Mouse (Mus musculus) megakaryocyte, embryonic 14.5 days (primary cell): ENCODE results near the gene Smg6.

Experiments used
- FLI1 ChIP-seq: IDR thresholded peaks from 2 replicates; pipeline ENCODE4 v1.6.1; 2012; ENCODE audit warnings: low read length, inconsistent platforms, mixed read lengths
- GATA1 ChIP-seq: IDR thresholded peaks from 3 replicates; pipeline ENCODE4 v1.6.1; 2012; ENCODE audit warnings: mixed read lengths, low read length, inconsistent platforms, borderline replicate concordance

- no peak for TF ChIP-seq GATA1
- TF ChIP-seq FLI1 = no peak
Observed at GRCm38 (mm10) chr11:75189713-75190370, 264.2 kb downstream of the Smg6 start.
